Mouse (Mus musculus): ENCODE measurements at regions not wholly inside any gene's neighbourhood (a gene's known extent, or its start where the extent isn't known, plus 50 kb on each side); places are given as distances from the start of the nearest gene placed in this dataset.

DNA sequence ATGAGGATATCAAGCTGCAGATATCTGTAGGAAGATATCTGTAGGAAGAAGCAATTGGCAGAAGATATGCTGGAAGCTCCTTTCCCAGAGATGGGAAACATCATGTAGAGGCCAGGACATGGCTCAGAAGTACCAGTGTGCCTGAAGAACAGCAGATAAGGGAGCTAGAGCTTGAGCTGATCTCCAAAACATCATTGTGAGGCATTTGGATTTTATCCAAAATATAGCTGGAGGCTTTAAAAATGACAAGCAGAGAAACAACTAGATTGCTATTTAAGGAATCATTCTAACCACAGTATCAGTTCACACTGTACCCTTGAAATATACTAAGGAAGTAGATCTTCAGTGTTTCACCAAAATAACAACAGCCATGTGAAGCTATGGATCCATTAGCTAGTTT, 81.5 kb downstream of the Uchl5 start:
- Histone ChIP-seq H3K4me2 (ENCODE audit: low read length) (no peak overlapping the region), H3K4me1 (ENCODE audit: control insufficient read depth, insufficient read depth, low read length) (no peaks in the 10 kb centered on the region), H3K27me3 (ENCODE audit: control insufficient read depth, insufficient read depth, low read depth, low read length) (no peaks in the 10 kb centered on the region), H3K9me3 (replicated peaks; ENCODE audit: control insufficient read depth, low read length, poor library complexity, severe bottlenecking) (no peaks in the 10 kb centered on the region), H3K36me3 (ENCODE audit: control insufficient read depth, insufficient read depth, low read length) (no peaks in the 10 kb centered on the region), H3K9ac (ENCODE audit: low read depth, low read length) (no peak overlapping the region), H3K4me3 (ENCODE audit: low read depth, low read length) (no peak overlapping the region), H3K27ac (ENCODE audit: low read length) (no peak overlapping the region)
- no peak for ATAC-seq

Measured in midbrain, embryonic 16.5 days (tissue).